Mouse (Mus musculus) ovary, postnatal 14 days (tissue): ENCODE data around the gene Mindy4.

Source experiments
- DNase-seq: peaks from one replicate; pipeline ENCODE4 v3.0.0; 2022; ENCODE audit warnings: low spot score

Gene Mindy4

DNA sequence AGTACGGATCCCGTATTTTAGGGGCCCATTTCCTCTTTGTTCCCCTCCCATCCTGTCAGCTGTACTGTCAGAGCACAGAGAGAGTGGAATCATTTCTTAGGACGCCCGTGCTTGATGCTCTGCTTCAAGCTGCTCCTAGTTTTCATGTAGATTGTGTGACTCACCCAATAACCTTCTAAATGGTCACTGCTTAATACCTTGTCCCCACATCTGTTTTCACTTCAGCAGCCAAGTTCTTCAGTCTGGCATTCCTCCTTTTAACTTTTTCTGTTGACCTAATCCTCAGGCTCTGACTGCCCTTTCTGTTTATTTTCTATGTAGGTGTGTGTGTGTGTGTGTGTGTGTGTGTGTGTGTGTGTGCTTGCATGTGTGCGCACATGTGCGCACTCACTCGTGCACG is 4.6 kb downstream of the Mindy4 start:
- DNase-seq: no peak

DNA sequence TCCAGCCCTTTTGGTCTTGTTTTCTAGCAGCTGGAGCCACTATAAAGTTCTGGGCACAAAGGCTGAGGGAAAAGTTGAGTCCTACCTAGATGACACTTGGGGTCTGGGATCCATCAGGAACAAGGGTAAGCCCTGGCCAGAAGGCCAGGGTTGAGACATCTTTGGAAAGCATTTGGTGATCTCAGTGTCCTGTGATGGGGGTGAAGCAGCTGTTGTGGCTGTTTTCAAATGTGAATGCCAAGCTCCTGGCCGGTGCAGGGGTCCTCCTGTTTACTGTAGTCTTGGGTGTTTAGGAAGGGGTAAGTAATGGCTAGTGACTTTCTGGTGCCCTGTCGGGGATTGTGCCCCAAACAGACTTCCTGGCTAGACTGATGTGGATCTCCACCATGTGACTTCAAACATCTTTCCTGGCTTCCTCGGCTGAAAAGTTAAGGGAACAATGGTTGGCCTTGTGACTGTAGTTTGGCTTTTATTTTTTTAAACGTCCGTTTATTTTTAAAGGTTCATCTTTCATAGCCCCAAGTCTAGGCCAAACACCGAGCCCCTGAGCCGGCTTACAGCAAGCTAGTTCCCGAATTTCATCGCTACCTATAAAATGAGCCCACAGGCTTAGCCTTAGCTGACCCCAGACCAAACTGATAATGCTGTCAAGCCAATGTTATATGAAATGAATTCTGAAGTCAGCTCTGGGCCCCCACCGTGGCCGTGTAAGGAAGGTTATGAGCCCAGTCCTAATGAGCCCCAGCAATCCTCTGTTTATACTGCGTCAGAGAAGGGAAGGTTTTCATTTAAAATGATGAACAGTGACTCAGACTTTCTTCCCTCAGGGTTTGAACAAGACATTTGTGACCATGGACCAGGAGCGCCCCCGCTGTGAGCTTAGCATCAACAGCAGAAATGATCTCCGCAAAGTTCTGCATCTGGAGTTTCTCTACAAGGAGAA is 7.5 kb downstream of the Mindy4 start:
- no peak for DNase-seq

DNA sequence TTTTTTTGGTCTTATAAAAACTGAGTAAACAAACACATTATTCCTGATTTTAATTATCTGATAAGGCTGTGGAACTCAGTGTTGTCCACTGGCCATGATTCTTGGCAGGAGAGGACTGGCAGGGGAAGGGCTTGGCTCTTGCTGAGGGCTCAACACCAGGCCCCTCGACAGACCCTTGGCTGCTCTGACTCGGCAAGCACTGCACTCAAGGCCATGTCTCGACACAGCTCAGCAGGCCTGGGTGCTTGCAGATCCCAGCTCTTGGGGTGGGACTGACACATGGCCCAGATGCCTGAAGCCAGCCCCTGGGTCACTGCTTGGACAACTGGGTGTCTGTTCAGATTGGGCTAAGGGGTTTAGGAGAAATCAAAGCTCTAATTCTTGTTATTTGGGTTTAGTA is 11.4 kb downstream of the Mindy4 start:
- DNase-seq: no peak

DNA sequence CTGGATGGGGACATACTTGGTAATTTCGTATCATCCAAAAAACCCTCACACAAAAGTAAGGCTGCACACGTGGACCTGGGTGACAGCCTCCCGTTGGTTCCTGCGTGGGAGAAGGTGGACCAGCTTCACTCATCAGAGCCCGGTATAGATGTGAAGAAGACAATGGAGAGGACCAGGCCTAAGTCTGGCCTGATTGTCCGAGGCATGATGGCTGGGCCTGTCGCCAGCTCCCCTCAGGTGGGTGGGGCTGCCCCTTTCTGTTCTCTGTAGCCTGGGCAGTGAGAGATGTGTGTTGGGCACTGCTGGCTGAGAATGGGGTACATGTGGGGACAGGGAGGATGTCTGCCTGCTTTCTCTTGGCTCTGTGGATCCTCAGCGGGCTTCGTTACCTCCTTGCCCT is 15.0 kb downstream of the Mindy4 start:
- no peak for DNase-seq

DNA sequence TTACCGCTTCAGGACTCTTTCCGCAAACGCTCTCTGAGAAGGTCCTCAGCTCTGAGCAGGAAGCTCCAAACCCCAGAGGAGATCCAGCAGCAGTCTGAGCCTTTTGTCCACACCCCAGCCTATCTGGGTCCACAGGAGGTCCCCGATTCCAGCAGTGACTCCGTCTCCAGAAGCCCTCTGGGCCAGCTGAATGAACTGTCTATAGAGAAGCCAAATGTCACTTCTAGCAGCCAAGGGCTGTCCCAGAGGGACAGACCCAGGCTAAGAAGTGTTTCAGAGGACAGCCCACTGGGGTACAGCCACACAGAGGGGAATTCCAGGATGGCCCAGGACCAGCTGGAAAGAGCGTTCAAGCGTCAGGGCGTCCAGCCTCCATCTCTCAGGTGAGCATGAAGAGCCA is 20.8 kb downstream of the Mindy4 start:
- no peak for DNase-seq

DNA sequence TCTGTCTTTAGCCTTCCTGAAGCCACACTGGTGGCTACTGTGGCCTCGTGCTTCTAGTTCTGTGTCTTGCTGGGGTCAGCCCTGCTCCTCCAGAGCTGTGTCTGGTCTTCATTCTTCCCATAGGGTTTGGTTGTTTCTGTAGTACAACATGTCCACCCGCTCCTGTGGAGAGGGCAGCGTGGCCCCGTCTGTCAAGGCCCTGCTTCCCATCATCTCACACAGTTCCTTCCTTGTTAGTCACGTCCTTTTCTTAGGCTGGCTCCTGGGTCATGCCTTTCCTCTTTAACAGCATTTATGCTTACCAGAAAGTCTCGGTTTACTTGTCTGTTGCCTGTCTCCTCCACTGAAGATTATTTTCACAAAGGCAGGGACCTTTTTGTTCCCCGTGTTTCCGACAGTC is 26.9 kb downstream of the Mindy4 start:
- no peak for DNase-seq

DNA sequence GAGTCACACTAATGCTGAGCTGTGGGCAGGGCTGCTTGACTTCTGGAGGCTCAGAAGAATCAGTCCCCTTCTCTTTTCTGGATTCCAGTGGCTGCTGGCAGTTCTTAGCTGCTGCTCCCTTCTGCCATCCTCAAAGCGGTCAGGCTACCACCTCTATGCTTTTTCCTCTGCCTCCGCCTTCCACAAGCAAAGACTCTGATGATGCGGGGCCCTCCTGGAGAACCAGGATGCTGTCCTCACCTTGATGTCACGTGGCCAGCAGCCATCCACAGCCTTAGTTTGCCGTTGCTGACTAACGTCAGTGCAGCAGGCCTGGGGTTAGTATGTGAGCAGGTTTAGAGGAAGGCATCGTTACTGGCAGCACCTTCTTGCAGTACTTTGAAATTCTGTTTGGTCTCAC is 28.9 kb downstream of the Mindy4 start:
- DNase-seq: no peak

DNA sequence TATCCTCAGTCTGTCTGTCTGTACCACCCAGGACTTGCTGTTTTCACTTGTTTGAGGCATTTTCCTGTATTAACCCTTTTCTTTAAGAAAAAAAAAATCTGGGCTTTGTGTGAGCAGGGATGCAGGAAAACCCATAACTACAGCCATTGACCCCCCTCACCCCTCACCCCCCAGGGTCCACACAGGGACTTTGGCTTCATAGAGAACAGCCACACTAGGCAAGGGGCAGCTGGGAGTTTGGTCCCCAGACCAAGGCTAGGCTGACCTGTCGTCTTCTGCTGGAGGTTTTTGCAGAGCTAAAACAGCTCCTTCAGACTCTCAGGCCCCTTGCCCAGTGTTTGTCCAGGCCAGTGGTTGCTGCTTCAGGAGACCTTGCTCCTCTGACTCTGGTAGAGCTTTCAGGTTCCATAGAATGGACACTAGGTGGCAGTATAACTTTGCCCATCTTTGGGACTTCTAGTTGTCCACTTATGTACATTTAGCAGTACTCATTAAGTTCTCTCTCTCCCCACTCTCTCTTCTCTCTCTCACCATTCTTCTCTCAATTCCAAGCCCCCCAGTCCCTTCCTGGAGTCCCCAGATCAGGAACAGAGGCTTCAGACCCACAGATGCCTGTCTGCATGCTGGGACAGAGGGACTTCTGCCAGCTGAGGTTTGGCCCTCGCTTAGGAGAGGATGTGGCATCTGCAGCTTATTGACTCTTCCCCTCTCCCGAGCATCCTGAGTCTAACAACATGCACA is 29.5 kb downstream of the Mindy4 start:
- no peak for DNase-seq

DNA sequence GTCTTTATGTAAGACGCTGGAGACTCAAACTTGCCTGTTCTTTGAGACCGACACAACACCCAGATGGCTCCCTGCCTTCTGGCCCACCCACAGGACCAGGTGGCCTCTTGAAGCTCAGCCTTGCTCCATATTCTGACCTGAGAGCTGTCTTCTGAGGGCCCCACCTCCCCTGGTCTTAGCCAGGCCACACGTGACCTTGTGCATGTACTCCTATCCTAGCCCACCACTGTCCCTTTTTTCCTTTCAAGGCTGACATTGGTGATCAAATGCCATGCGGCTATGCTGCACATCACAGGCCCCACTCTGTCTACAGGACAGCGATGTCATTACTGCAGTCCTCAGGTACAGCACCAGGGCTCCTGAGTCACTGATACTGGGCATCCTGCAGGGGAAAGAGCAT is 30.1 kb downstream of the Mindy4 start:
- DNase-seq: no peak

DNA sequence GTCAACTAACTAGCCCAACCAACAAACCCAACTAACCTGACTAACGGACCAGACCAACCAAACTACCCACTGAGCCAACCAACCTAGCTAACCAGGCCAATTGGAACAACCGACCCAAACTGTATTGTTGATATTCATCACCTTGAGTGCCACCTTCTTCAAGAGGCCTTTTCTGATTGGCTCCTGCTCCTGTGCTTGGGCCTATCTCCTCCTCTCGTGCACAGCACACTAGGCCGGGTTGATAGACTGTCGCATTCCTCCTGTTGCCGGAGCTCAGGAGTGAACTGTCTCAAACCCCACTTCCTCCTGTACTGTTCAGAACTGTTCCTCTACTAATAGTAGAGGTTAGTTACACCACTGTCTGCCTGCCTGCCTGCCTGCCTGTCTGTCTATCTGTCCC is 31.5 kb downstream of the Mindy4 start:
- DNase-seq: no peak

DNA sequence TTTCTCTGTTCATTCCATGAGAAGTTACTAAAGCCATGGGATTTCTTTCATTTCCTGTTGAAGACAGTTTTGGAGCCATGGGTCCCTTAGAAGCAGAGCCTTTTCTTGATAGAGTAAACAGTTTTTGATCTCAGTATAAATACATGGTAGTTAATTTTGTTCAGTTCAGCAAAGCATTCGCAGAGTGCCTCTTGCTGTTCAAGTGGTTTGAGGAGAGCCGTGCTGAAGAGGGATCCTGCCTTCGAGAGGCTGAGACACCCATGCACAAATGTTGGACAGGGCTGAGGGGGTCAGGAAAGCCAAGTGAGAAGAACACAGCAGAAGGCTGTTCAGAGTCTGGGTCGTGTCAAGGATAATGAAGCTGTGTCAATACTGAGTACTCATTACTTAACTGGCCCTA is 32.5 kb downstream of the Mindy4 start:
- DNase-seq: no peak

DNA sequence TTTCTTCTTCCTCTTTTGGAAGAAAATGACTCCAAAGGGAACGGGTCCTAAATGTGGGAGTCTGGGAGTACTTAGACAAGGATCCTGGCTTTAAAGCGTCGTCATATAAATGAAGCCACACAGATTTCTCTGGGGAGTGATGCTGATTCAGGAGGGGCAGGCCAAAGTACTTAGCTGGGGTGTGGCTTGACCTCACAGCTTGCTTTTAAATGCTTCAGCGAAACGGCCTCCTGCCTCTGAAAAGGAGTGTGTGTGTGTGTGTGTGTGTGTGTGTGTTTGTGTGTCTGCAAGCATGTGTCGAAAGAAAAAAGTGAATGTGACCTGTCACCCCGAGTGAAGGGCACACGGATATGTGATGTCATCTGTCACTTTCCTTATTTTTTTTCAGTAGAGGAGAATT is 36.7 kb downstream of the Mindy4 start:
- no peak for DNase-seq

DNA sequence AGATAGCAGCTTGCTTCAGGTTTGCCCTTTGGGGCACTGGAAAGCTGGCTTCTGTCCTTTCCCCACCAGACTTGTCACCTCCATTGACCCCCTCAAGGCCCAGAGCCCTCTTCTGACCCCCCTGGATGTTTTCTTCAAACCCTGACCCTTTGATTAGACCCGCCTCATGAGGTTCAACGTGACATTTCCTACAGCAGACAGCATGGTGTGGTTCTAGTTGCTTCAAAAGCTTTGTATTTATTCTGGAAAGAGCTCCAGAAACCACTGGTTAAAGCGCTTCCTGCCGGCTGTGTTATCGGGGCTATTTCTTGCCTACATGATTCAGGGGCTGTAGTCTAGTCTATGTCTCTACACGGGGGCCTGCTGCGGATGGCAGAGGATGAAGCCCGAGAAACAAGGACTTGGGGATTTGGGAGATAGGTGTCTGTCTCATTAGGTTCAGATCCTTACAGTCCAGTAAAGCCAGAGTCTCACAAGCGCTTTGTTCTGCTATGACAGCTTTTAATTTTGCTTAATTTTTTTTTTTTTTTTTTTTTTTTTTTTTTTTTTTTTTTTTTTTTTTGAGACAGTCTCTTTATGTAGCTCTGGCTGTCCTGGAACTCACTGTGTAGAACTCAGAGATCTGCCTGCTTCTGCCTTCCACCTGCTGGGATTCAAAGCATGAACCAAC is 37.5 kb downstream of the Mindy4 start:
- no peak for DNase-seq

DNA sequence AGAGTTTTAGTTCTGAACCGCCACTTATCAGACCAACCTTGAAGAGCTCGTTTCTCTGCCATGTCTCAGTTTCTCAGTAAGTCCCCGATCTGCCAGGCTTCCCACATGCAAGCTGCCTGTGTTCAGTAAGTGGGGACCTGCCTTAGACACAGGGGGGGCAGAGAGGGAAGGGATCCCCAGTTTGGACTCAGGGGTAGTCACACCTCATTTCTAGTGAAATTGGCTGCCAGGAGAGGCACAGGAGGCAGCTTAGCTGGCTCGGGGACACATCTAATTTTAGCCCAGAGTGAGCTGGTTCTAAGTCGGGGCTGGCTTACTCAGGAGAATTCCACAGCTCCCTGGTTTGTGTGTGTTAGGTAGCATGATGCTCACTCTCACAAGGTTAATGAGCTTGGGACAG is 38.3 kb downstream of the Mindy4 start:
- DNase-seq: no peak

DNA sequence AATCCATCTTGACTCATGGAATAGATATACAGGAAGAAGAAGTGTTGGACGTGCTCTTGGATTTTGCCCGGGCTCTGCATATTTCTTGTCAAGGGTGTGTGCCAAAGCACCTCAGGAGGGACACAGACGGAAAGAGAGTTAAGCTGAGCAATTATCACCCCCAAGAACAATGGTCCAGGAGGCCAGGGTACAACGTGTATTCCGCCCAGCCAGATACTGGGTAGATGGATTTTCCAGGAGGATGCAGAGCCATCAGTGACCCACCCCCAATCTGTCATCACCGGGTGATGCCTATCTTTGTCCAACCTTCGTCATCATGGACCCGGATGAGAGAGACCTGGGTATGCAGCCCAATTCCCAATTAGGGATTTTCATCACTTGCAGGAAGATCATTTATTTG is 42.5 kb downstream of the Mindy4 start:
- DNase-seq: no peak

DNA sequence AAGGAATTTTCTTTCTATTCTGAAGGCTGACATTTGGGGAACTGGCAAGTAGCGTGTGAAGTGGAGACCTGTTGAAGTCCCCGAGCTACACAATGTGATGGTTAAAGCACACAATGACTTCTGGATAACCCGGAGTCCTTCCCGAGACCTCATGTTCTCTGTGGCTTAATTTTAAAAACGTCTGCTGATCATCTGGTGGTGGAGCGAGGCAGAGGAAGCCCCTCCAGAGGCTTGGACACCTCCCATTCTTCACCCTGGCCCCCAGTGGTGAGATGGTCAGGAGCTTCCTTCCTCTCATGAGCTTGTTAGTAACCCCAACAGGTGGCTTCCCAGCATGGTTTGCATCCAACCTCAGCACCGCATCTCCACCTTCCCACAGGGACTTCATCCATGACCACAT is 43.3 kb downstream of the Mindy4 start:
- DNase-seq: no peak

DNA sequence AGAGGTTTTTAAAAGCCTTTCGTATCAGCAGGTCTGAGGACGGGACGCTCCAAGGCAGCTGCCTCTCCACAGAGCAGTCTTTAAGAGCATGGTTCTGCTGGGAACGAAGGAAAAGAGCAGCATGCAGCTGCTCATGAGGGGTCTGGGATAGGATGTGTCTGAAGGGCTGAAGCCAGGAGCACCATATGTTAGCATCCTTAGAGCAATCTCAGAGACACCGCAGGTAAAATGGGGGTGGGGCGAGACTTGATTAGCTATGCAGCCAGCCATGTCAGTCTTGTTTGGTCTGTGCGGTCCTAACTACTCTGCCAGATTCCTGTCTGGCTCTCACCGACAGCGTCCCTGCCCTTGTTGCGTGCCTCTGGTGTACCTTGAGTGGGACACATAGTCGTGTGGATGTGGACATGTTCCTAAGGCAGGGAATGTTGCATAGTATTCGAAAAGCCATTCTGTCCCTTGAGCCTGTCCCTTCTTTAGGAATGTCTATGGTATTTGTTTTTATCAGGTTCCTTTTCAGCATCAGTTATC is 43.8 kb downstream of the Mindy4 start:
- DNase-seq: no peak

DNA sequence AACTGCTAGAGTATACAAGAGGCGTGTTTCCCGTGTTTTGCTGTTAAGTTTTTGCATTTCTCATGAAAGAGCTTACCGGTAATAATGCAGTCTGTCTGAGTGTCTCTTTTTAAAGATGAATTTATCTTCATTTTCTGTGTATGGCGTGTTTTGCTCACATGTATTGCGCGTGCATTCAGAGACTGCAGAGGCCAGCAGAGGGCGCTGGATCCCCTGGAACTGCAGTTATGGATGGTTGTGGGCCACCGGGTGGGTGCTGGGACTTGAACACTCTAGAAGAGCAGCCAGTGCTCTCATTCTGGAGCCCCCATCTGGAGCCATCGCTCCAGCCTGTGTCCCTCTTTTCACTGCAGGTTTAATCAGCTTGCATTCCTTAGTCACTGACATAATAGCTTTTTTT is 46.1 kb downstream of the Mindy4 start:
- no peak for DNase-seq

DNA sequence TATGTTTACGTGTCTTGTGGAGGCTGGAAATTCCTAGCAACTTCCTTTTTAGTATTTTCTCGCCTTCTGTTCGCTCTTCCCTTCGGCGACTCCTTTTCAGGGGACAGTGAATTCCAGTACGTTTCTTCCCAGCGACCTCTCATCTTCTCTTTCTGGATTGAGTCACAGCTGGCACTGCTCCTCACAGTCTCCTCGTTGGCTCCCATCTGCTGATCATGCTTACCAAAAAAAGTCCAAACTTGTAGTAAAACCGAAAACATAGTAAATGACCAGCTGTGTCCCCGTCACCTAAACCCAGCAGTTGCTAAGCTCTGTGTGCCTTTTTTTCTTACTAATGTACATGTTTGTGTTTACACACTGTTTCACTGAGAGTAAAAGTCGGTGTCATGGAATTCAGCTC is 47.6 kb downstream of the Mindy4 start:
- DNase-seq: no peak

DNA sequence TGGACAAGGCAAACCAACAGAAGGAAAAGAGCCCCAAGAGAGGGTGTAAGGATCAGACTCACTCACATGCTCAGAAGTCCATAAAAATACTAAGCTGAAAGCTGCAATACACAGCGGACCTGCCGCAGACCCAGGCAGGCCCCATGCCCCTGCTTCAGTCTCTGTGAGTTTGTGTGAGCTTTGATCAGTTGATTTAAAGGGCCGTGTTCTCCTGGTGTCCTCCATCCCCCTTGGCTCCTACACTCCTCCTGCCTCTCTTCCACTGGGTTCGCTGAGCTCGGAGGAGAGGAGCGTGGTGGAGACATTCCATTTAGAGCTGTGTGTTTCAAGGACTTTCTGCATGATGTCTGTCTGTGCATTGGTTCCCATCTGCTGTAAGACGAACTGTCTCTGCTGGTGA is 48.4 kb downstream of the Mindy4 start:
- DNase-seq: no peak

DNA sequence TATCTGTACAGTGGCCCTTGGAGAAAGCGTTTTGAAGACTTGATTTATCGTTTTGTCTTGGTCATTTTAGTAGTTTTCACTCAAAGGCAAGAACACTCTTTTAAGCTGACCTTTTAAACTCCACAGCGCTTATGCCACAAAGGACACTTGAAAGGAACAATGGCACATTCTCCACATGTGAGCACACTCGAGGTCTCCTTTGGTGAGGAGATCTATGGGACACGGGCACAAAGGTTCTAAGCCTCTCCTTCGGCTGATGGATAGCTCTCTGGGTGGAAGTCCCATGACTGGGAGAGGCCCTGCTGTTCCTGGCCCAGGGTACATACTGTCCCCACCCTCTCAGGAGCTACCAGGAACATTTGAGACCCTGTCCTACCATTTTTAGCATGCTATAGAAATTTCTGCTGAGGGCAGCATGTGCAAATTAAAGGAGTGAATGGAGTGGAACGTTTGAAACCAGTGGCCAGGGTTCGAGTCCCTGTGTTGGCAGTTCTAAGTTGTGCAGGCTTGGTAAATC is 49.6 kb downstream of the Mindy4 start:
- no peak for DNase-seq

DNA sequence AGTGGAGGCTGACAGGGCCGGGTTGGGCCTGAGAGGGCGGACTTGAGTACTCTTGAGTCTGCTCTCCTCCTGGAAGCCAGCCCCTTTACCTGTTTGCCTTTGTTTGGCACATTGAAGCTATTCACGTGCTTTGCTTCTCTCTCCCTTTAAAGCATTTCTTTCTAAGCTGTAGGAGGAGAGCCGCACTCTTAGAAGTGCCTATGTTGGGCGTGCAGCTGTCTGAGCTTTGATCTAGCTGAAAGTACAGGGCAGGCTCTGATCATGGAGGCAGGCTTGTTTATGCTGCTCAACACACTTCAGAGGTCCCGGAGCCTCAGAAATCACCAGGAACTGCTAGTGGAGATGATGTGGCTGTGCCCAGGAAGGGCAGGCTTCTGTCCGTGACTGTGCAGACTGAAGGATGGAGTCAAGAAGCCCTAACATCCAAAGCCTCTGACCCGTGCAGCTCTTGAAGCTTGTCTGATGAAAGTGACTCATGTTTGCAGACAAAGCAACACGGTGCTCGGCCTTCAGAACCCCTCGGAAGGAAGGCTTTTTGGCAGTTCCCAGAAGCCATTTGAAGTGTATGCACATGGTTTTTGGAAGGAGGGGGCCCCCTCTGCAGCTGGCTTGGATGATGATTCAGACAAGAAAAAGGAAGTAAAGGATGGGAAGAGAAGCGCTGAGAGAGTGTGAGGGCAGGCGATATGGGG is 53.5 kb downstream of the Mindy4 start:
- no peak for DNase-seq
